Mouse (Mus musculus) limb, embryonic 14.5 days (tissue): ENCODE measurements around the gene Gpr15. TPM values are rescaled to one million over a fixed set of nuclear protein-coding genes. Genes with fewer than 3 reads are reported as not detected.

Experiments used
- ATAC-seq: fragments of 200-750 bp; cut with Nextera tagmentation; 2 replicates; pipeline ENCODE4 v1.8.0; 2017; ENCODE audit warnings: low read depth, moderate number of reproducible peaks, moderate TSS enrichment; ENCODE audit not compliant: low FRiP score
- DNase-seq: peaks from one replicate; pipeline ENCODE4 v3.0.0-alpha.2; 2015; ENCODE audit warnings: low spot score
- H3K27ac ChIP-seq: fragments of 300-500 bp; sonication (generic); replicated peaks from 2 replicates; pipeline ENCODE4 v1.5.1; 2014; ENCODE audit warnings: low read depth, mild to moderate bottlenecking, low read length, moderate library complexity, mixed read lengths
- H3K27me3 ChIP-seq: fragments of 300-500 bp; sonication (generic); 2 replicates; pipeline ENCODE4 v1.6.1; 2014; ENCODE audit warnings: low read length, mixed read lengths; ENCODE audit not compliant: control insufficient read depth, insufficient read depth
- H3K36me3 ChIP-seq: fragments of 300-500 bp; sonication (generic); 2 replicates; pipeline ENCODE4 v1.6.1; 2014; ENCODE audit warnings: mild to moderate bottlenecking, low read length, moderate library complexity, mixed read lengths; ENCODE audit not compliant: control insufficient read depth, insufficient read depth
- H3K4me1 ChIP-seq: fragments of 300-500 bp; sonication (generic); 2 replicates; pipeline ENCODE4 v1.6.1; 2014; ENCODE audit warnings: antibody characterized with exemption, low read length, mixed read lengths; ENCODE audit not compliant: control insufficient read depth, insufficient read depth
- H3K4me2 ChIP-seq: fragments of 300-500 bp; sonication (generic); replicated peaks from 2 replicates; pipeline ENCODE4 v1.6.1; 2014; ENCODE audit warnings: low read depth, mild to moderate bottlenecking, low read length, moderate library complexity; ENCODE audit not compliant: severe bottlenecking
- H3K4me3 ChIP-seq: fragments of 300-500 bp; sonication (generic); replicated peaks from 2 replicates; pipeline ENCODE4 v1.5.1; 2014; ENCODE audit warnings: low read length
- H3K9ac ChIP-seq: fragments of 300-500 bp; sonication (generic); 2 replicates; pipeline ENCODE4 v1.6.1; 2014; ENCODE audit warnings: mild to moderate bottlenecking, low read depth, low read length, moderate library complexity; ENCODE audit not compliant: severe bottlenecking
- H3K9me3 ChIP-seq: fragments of 300-500 bp; sonication (generic); 2 replicates; pipeline ENCODE4 v1.6.1; 2016; ENCODE audit warnings: low read length; ENCODE audit not compliant: control insufficient read depth
- POLR2A ChIP-seq: fragments of 200-500 bp; IDR thresholded peaks from 2 replicates; pipeline ENCODE4 v1.8.0; 2012; ENCODE audit warnings: inconsistent platforms, mild to moderate bottlenecking, moderate library complexity, borderline replicate concordance; ENCODE audit not compliant: insufficient read depth, insufficient read length; ENCODE audit errors: extremely low read depth
- WGBS: fragments of 180-500 bp; shearing (Covaris S2); extraction: QIAGEN DNeasy Blood & Tissue Kit; methylation state at CpG from one replicate; pipeline ENCODE4 v1.1.7; 2014; 5-methylcytosine and 5-hydroxymethylcytosine counted together
- polyA plus RNA-seq, 2 experiments: library from polyadenylated mRNA; depleted of rRNA in 1 of 2; stranded (reverse) in 1 of 2; unstranded in 1 of 2; fragments of >200 nt; fragmentation: Nextera tagmentation in 1 of 2; extraction: Ambion mirVana in 1 of 2; gene quantifications; 2 replicates each; pipeline versions ENCODE4 v1.2.1 to v1.2.3; 2012 to 2014

The Gpr15 gene
- polyA plus RNA-seq, 2 experiments: 0.05 to 0.15 TPM

DNA sequence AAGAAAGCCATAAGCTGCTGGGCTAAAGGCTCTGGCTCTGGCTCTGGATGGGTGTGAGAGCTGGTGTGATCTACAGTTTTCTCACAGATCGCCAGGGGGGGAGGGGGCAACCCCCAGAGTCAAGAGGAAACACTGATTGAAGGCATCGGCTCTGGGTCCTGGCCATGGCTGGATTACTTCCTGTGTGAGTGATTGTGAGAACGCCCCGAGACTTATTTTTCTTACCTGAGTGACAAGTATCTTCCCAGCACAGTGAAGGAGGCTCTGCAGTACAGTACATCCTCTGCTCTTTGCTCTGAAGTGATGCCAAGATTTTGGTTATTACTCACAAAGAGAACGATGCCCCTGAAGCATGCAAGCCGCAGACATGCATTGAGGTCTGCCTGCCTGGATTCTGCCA is 17.1 kb downstream of the Gpr15 start:
- 38% methylated on average over 6 of the region's 6 CpGs for WGBS
- Histone ChIP-seq H3K4me1 (no peaks in the 10 kb centered on the region), H3K27me3 (no peaks in the 10 kb centered on the region), H3K36me3 (no peaks in the 10 kb centered on the region), H3K4me3 (no peak overlapping the region), H3K4me2 (no peak overlapping the region), H3K27ac (no peak overlapping the region), H3K9ac (no peak overlapping the region), H3K9me3 (no peaks in the 10 kb centered on the region)
- no peak for TF ChIP-seq POLR2A
- ATAC-seq (no peak), DNase-seq (no peak)

DNA sequence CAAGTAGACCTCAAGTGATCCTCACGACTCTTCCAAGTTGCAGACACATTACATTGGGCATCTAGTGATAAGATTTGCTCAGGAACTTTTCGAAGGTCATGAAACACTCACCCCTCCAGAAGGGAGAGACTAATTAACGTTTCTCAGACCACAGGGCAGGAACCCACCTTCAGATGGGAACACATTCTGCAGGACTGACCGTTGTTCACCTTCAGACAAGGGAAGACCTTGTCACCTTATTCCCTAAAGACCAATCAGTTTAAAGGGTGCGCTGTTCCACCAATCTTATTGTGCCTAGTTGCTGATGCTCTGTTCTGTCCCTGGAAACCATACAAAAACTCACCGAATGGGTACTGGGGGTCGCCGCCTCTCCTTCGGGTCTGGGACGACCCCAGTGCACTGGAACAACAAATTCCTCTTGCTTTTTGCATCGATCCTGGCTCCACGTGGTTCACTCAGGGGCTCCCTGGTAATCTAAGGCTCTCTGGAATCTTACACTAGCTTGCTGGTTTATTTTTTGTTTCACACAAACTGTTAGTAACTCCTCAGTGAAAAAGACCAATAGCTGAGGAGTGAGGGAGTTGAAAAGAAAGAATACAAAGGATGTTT is 17.9 kb downstream of the Gpr15 start:
- DNase-seq: no peak
- 82% methylated on average over 12 of the region's 12 CpGs for WGBS
- Histone ChIP-seq H3K36me3 (no peaks in the 10 kb centered on the region), H3K4me3 (no peak overlapping the region), H3K9me3 (no peaks in the 10 kb centered on the region), H3K4me2 (no peak overlapping the region), H3K9ac (no peak overlapping the region), H3K27ac (no peak overlapping the region), H3K4me1 (no peaks in the 10 kb centered on the region), H3K27me3 (no peaks in the 10 kb centered on the region)
- ATAC-seq: no peak
- no peak for TF ChIP-seq POLR2A

DNA sequence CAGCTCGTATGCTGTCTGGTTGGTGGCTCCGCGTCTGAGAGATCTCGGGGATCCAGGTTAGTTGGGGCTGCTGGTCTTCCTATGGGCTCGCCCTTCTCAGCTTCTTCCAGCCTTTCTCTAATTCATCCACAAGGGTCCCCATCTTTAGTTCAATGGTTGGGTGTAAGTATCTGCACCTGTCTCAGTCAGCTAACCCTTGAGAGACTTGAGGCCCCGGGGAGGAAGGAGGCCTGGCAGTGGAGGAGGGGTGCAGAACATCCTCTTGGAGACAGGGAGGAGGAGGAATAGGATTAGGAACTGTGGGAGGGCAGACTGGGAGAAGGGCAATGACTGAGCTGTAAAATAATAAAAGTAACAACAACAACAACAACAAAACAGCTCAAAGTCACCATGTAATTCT is 18.7 kb downstream of the Gpr15 start:
- ATAC-seq (no peak), DNase-seq (no peak)
- no peak overlapping the region for H3K4me3 ChIP-seq
- H3K9ac ChIP-seq: no peak overlapping the region
- H3K9me3 ChIP-seq: no peaks in the 10 kb centered on the region
- no peak overlapping the region for H3K4me2 ChIP-seq
- H3K27me3 ChIP-seq: no peaks in the 10 kb centered on the region
- H3K27ac ChIP-seq: no peak overlapping the region
- TF ChIP-seq POLR2A: no peak
- WGBS: 69% methylated on average over 6 of the region's 6 CpGs
- no peaks in the 10 kb centered on the region for H3K36me3 ChIP-seq
- H3K4me1 ChIP-seq: no peaks in the 10 kb centered on the region

DNA sequence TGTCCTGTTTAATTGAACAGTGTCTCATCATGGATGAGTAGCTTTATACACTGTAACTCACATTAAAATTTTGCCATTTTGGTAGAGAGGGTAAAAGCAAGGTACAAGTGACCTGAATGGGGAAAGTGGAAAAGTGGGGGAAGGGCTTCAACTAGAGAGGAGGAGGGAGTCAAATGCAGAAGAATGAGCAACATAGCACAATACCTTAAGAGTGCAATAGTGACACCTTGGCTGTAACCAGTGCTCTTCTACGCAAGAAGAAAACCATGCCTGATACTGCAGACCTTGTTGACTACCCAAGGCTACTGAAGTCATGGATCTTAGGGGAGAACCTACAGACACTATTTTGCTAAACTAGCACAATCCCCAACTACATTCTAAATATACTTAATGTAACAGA is 21.6 kb downstream of the Gpr15 start:
- Histone ChIP-seq H3K4me1 (no peaks in the 10 kb centered on the region), H3K4me2 (no peak overlapping the region), H3K36me3 (no peaks in the 10 kb centered on the region), H3K9ac (no peak overlapping the region), H3K9me3 (no peaks in the 10 kb centered on the region), H3K27me3 (no peaks in the 10 kb centered on the region), H3K27ac (no peak overlapping the region), H3K4me3 (no peak overlapping the region)
- 96% methylated on average over 1 of the region's 1 CpGs for WGBS
- TF ChIP-seq POLR2A: no peak
- ATAC-seq (no peak), DNase-seq (no peak)

DNA sequence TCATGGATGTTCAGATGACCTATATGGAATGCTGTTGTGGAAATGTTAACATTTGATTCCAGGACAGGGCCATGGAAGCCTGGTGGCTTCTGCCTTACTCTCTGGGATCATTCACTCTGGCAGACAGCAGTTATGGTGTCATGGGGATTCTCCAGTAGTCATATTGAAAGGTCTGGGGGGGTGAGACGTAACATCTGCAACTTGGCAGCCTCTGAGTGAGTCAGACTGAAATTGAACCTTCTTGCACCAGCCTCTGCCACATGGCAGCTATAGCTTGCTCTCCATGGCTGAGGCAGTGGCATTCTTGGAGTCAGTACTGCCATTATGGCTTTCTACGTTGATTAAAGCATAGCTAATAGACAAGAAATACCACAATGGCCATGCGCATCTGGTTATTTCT is 22.1 kb downstream of the Gpr15 start:
- 85% methylated on average over 3 of the region's 3 CpGs for WGBS
- Histone ChIP-seq H3K27me3 (no peaks in the 10 kb centered on the region), H3K36me3 (no peaks in the 10 kb centered on the region), H3K4me3 (no peak overlapping the region), H3K9me3 (no peaks in the 10 kb centered on the region), H3K4me1 (no peaks in the 10 kb centered on the region), H3K9ac (no peak overlapping the region), H3K27ac (no peak overlapping the region), H3K4me2 (no peak overlapping the region)
- DNase-seq (no peak), ATAC-seq (no peak)
- no peak for TF ChIP-seq POLR2A

DNA sequence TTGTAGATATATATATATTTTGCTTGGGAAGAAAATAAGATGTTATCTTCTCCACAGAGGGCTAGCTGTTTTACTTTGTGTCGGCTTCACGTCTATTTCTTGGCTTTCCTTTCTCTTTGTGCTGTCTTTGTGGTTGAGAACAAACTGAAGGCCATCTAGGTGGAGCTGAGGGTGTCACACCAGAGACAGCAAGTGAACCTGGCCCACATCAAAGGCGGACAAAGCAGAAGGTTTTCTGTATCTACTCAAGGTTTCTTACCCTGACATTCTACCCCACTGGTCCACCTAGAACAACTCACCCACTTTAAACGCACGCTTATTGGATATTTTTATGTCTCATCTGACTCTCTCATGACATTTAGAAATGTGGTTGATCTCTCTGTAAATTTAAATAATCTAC is 24.8 kb downstream of the Gpr15 start:
- Histone ChIP-seq H3K9me3 (no peaks in the 10 kb centered on the region), H3K4me1 (no peaks in the 10 kb centered on the region), H3K27ac (no peak overlapping the region), H3K27me3 (no peaks in the 10 kb centered on the region), H3K4me2 (no peak overlapping the region), H3K4me3 (no peak overlapping the region), H3K36me3 (no peaks in the 10 kb centered on the region), H3K9ac (no peak overlapping the region)
- WGBS: 86% methylated on average over 5 of the region's 5 CpGs
- no peak for ATAC-seq
- no peak for TF ChIP-seq POLR2A
- DNase-seq: no peak
